Mouse (Mus musculus) right cerebral cortex, postnatal 10 days (tissue): ENCODE results near the gene Tmem135.
"Not testable (repeated sequence)": the region's sequence is repeated elsewhere in the genome, so short reads cannot be mapped to it uniquely, and the experiment has no call there.

ENCODE experiments used
- DNase-seq, 2 experiments: peaks; one replicate each; pipeline ENCODE4 v3.0.0; 2021; ENCODE audit warnings: low spot score in 2 of 2

Gene Tmem135

GRCm38 (mm10) chr7:89326761-89327160 lies 77.3 kb downstream of the Tmem135 start:
- DNase-seq, result no peak

GRCm38 (mm10) chr7:89326202-89326601 lies 77.8 kb downstream of the Tmem135 start:
- DNase-seq, result no peak

DNA sequence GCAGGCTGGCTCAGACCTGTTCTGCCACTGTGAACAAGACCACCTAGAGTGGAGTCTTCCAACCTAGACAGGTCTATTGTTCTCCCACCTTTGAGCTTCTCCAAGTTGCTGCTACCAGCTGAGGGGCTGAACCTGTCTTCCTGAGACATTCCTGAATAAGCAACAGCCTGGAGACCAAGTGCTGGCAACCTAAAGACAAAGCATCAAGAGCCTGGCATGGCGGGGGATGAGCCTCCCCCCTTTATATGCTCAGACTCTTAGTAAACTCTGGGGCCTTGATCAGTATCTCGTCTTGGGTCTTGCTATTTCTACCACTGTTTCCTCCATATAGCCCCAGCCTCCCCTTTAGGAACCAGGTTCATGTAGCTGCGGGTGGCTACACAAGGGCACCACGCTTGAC lies 81.3 kb downstream of the Tmem135 start:
- DNase-seq, result not testable (repeated sequence)

GRCm38 (mm10) chr7:89319351-89319750 lies 84.7 kb downstream of the Tmem135 start:
- no peak for DNase-seq

GRCm38 (mm10) chr7:89317088-89317487 lies 86.9 kb downstream of the Tmem135 start:
- DNase-seq, result not testable (repeated sequence)

DNA sequence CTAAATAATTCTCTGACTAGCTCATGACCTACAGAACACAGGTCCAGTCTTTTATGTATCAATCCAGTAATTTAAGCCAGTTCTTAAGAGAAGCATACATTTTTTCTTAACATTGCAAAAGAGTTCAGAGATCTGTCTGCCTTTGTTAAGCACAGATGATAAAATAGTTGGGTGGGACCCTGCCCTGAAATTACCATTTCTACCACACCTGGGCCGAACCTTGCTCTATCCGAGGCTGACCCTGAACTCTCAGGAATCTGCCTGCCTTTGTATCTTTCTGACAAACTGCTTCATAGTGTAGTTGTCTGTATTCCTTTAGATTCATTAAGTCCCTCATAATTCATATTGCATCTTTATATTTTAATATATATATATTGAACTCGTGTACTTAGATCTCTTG lies 87.9 kb downstream of the Tmem135 start:
- DNase-seq, result no peak

DNA sequence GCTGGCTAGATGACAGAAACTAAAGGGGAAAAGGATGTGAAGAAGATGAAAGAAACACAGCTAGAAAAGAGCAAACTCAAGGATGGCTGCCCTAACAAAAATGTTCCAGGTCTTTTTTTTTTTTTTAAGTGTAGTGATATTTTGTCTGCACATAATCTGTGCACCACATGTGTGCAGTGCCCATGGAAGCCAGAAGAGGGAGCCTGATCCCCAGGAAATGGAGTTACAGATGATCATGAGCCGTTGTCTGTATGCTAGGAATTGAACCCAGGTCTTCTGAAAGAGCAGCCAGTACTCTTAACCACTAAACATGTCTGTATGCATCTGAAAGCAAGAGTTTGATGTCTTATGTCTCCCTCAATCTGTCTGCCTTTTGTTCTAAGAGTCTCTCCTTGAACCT lies 92.5 kb downstream of the Tmem135 start:
- no peak for DNase-seq

- no peak for DNase-seq
Measured at GRCm38 (mm10) chr7:89308926-89309325, 95.1 kb downstream of the Tmem135 start.

DNA sequence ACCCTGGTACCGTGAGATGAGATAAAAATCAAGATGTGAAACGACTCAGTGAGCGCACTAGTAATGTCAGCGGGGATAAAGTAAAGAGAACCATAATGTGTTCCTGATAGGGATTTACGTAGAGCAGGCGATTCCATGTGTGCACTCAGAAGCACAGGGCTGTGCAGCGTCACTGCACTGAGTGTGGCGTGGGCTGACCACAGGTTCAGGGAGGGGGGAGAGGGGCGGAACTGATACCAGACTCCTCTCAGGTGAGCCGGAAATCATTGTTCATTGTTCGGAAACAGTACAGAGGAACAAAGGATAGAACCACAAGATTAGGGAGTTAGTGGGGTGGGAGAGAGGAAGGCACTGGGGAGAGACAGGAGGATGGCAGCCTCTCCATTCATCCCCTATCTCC lies 95.8 kb downstream of the Tmem135 start:
- DNase-seq, result no peak

- DNase-seq, result no peak
Measured at GRCm38 (mm10) chr7:89306831-89307230, 97.2 kb downstream of the Tmem135 start.

DNA sequence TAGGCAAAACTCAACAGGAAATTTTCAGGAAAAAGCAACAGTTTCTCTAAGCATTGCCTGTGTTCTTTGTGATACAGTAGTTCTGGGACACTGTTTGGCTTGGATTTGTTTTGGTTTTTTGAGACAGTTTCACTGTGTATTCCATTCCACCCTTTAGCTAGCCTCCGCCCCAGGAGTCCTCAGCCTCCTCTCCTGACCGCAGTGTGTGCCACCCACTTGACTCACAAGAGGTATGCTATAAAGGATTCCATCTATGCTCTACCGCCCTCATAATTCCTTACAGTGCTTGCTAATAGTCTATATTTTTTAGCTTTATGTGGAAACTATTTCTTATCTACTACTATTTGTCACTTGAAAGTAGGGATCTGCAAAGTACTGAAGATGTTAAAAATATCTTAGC lies 99.1 kb downstream of the Tmem135 start:
- DNase-seq, result no peak

DNA sequence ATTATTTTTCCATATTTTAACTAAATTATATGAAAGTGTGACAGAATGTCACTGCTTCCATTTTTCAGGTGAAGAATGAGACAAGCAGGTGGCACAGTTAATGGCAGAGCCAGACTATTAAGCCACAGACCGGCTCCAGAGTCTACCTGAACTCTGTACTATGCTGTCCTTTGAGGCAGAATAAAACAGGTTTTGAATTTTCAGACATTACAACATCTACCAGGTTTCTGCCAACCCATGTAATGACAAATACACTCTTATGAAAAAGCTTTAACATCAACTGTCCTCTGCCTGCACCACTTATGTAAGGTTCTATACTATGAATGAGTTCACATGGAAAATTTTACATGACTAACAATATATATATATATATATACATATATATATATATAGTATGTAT lies 100.3 kb downstream of the Tmem135 start:
- no peak for DNase-seq

- DNase-seq, result no peak
Measured at GRCm38 (mm10) chr7:89298911-89299458, 105.0 kb downstream of the Tmem135 start.

- no peak for DNase-seq
Measured at GRCm38 (mm10) chr7:89296941-89297340, 107.1 kb downstream of the Tmem135 start.

- no peak for DNase-seq
Measured at GRCm38 (mm10) chr7:89282664-89283063, 121.4 kb downstream of the Tmem135 start.

GRCm38 (mm10) chr7:89270438-89270837 lies 133.6 kb downstream of the Tmem135 start:
- peak in 1 of 2 experiments; percentile 29 for DNase-seq

- DNase-seq, result no peak
Measured at GRCm38 (mm10) chr7:89269826-89270225, 134.2 kb downstream of the Tmem135 start.

- DNase-seq, result peak in 1 of 2 experiments; percentile 42
Measured at GRCm38 (mm10) chr7:89267542-89267941, 136.5 kb downstream of the Tmem135 start.

DNA sequence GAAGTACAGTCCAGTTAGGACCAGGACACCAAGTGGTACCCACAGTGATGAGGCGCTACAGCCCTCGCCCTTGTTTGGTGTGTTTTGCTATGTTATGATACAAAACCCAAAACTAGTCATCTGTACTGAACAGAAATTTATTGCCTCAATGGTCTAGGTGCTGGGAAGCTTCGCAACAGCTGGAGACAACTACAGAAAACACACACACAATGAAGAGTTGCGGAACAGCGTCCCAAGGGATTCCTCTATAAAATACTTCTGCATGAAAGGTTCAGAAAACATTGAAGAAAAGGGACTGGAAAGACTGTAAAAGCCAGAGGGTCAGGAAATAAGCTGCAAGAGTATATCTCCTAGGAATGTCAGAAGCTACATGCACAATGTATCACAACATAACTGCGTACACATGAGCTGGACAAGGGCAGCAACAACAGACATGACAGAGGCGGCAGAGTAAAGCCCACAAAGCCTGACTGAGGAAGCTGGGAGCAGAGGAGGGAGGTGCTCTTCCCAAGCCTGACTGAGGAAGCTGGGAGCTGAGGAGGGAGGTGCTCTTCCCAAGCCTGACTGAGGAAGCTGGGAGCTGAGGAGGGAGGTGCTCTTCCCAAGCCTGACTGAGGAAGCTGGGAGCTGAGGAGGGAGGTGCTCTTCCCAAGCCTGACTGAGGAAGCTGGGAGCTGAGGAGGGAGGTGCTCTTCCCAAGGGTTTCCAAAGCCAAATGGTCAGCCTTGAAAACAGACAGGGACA lies 137.8 kb downstream of the Tmem135 start:
- DNase-seq, result no peak

- DNase-seq, result no peak
Measured at GRCm38 (mm10) chr7:89260966-89261365, 143.1 kb downstream of the Tmem135 start.

- no peak for DNase-seq
Measured at GRCm38 (mm10) chr7:89258832-89259231, 145.2 kb downstream of the Tmem135 start.

DNA sequence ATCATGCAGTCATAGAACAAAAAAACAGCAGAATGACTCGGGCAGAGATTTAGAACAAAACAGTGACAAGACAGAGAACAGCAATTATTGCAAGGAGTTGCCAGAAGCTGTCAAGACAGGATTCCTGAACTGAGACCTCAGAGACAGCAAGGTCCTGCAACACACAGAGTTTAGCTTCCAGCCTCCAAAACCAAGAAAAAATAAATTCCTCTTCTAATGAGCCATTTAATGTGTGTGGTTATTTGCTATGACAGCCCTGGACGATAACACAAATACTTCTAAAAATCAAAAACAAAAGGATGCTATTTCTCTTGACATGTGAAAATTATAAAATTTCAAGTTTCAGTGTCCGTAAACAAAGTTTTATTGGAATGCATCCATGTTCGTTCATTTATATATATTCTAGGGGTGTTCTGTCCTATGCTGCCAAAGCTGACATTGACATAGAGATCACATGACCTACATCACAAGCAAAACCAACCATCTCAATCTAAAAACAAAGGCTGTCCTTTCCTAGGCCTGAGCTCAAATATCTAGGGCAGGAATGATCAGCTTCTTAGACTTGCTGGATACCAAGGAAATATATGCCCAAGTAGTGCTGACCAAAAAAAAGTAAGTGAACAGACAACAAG lies 146.0 kb downstream of the Tmem135 start:
- DNase-seq, result no peak

GRCm38 (mm10) chr7:89253772-89254171 lies 150.2 kb downstream of the Tmem135 start:
- DNase-seq, result no peak
